Mouse (Mus musculus) heart, adult 10 weeks (tissue): Measurements from ENCODE around the gene Gm7257. TPM values are rescaled to one million over a fixed set of nuclear protein-coding genes. Genes with fewer than 3 reads are reported as not detected.

Experiments
- polyA plus RNA-seq: library from polyadenylated mRNA; stranded (reverse); fragments of 350-450 nt; fragmentation: Illumina TruSeq; extraction: RNeasy Lipid Tissue Mini Kit (QIAGEN cat#74804); gene quantifications from one replicate; pipeline ENCODE4 v1.2.3, GENCODE M21; 2014; ENCODE audit warnings: low read depth, low replicate concordance

Gene Gm7257
- polyA plus RNA-seq, result not detected

GRCm38 (mm10) chr9:36431584-36431983, at the start of gene Gm7257:
Gene Gm7257, plus strand, starts transcription at chr9:36431884.

GRCm38 (mm10) chr9:36475338-36475737, 43.7 kb downstream of the Gm7257 start, which contains the start of gene Gm9513:
Gene Gm9513, plus strand, starts transcription at chr9:36475638.

Other genes with a start within 250 kb of the Gm7257 start
- not detected for gene Gm9513, start 43.8 kb downstream of the Gm7257 start, polyA plus RNA-seq
- gene Gm5615, start 110.1 kb downstream of the Gm7257 start, polyA plus RNA-seq, result not detected
- not detected for gene Gm17689, start 150.8 kb downstream of the Gm7257 start, polyA plus RNA-seq
- gene A630095E13Rik, start 211.5 kb downstream of the Gm7257 start, polyA plus RNA-seq, result not detected